Mouse (Mus musculus): ENCODE results near the gene Pcgf5.

GRCm38 (mm10) chr19:36347831-36348160 lies 313 bp upstream of the Pcgf5 start:
- TF ChIP-seq CTCF (IDR thresholded peaks at IDR 0.05) (no peak), EP300 (IDR thresholded peaks at IDR 0.05) (no peak)
